Mouse (Mus musculus): ENCODE results near the gene Zbtb38. TPM values are rescaled to one million over a fixed set of nuclear protein-coding genes. Genes with fewer than 3 reads are reported as not detected.
A peak's percentile ranks its signal among the peaks of the same experiment; 100 is the strongest.

The Zbtb38 gene
- total and polyA plus RNA-seq, 3 experiments = 9.0 to 43.5 (median 42.3) TPM

GRCm38 (mm10) chr9:96675763-96676640, 76.6 kb downstream of the Zbtb38 start:
- Histone ChIP-seq H3K36me3 (ENCODE audit: control insufficient read depth, insufficient read depth, low read length) (no peaks in the 10 kb centered on the region), H3K9ac (ENCODE audit: low read depth, low read length) (no peak overlapping the region), H3K4me1 (ENCODE audit: control insufficient read depth, insufficient read depth, low read length) (no peaks in the 10 kb centered on the region; the same call in 1 of the 2 replicates), H3K27me3 (ENCODE audit: control insufficient read depth, insufficient read depth, low read length) (no peaks in the 10 kb centered on the region), H3K4me3 (no peak overlapping the region), H3K27ac (no peak overlapping the region), H3K79me2 (replicated peaks; ENCODE audit: control insufficient read depth, insufficient read depth, low read length) (no peaks in the 10 kb centered on the region)
- 88% methylated on average over 8 of the region's 8 CpGs for WGBS
- DNase-seq = no peak
- intact Hi-C loops (cut with DNase I) = no loop called here
- TF ChIP-seq EP300 (IDR thresholded peaks at IDR 0.05; ENCODE audit: insufficient read depth, low read depth, low read length) (no peak), POLR2A (IDR thresholded peaks at IDR 0.05; ENCODE audit: insufficient read depth, low read depth, low read length) (no peak), CTCF (IDR thresholded peaks at IDR 0.05) (no peak)

GRCm38 (mm10) chr9:96675071-96675762, 77.4 kb downstream of the Zbtb38 start:
- TF ChIP-seq CTCF (IDR thresholded peaks at IDR 0.05) = peak; percentile 88
- TF ChIP-seq POLR2A (IDR thresholded peaks at IDR 0.05; ENCODE audit: insufficient read depth, low read depth, low read length) = no peak
- peak; percentile 76; the same call in 1 of the 2 replicates for TF ChIP-seq EP300 (IDR thresholded peaks at IDR 0.05; ENCODE audit: insufficient read depth, low read depth, low read length)
- Histone ChIP-seq H3K27ac (no peak overlapping the region), H3K79me2 (replicated peaks; ENCODE audit: control insufficient read depth, insufficient read depth, low read length) (no peaks in the 10 kb centered on the region), H3K27me3 (ENCODE audit: control insufficient read depth, insufficient read depth, low read length) (no peaks in the 10 kb centered on the region), H3K4me1 (ENCODE audit: control insufficient read depth, insufficient read depth, low read length) (no peaks in the 10 kb centered on the region; the same call in 1 of the 2 replicates), H3K9ac (ENCODE audit: low read depth, low read length) (no peak overlapping the region), H3K36me3 (ENCODE audit: control insufficient read depth, insufficient read depth, low read length) (no peaks in the 10 kb centered on the region), H3K4me3 (no peak overlapping the region)
- peak in 1 of 2 experiments; percentile 55 for DNase-seq
- 25% methylated on average over 5 of the region's 5 CpGs for WGBS
- intact Hi-C loops (cut with DNase I) = no loop called here

DNA sequence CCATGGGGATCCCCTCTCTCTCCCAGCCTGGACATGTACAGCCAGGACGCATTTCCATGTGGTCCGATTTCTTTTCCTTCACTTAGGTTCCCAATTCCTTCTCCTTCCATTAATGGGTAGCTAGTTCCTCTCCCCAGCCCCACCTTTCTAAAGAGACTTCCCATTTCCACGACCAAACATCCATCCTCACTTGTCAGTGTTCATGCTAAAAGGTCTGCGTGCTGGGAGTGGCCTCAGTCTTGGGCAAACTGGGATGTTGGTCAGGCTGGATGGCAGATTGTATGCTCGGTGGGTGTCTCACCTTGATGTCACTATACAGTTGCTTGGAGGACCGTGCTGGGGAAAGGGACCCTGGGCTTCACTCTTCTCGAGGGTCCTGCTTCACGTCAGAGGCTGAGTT, 78.3 kb downstream of the Zbtb38 start:
- no peak overlapping the region for H3K4me3 ChIP-seq
- 85% methylated on average over 8 of the region's 8 CpGs for WGBS
- no peak overlapping the region for H3K9ac ChIP-seq (ENCODE audit: low read depth, low read length)
- H3K36me3 ChIP-seq (ENCODE audit: control insufficient read depth, insufficient read depth, low read length) = no peaks in the 10 kb centered on the region
- no peak overlapping the region for H3K27ac ChIP-seq
- DNase-seq = no peak
- TF ChIP-seq CTCF (IDR thresholded peaks at IDR 0.05) (no peak), EP300 (IDR thresholded peaks at IDR 0.05; ENCODE audit: insufficient read depth, low read depth, low read length) (no peak), POLR2A (IDR thresholded peaks at IDR 0.05; ENCODE audit: insufficient read depth, low read depth, low read length) (no peak)
- intact Hi-C loops (cut with DNase I) = no loop called here
- H3K4me1 ChIP-seq (ENCODE audit: control insufficient read depth, insufficient read depth, low read length) = peaks cover 1% of the 10 kb centered on the region; the same call in 1 of the 2 replicates
- H3K79me2 ChIP-seq (replicated peaks; ENCODE audit: control insufficient read depth, insufficient read depth, low read length) = no peaks in the 10 kb centered on the region
- no peaks in the 10 kb centered on the region for H3K27me3 ChIP-seq (ENCODE audit: control insufficient read depth, insufficient read depth, low read length)

GRCm38 (mm10) chr9:96672466-96672865, 80.2 kb downstream of the Zbtb38 start:
- DNase-seq = no peak
- H3K4me3 ChIP-seq = no peak overlapping the region
- H3K4me1 ChIP-seq (ENCODE audit: control insufficient read depth, insufficient read depth, low read length) = peaks cover 1% of the 10 kb centered on the region; the same call in 1 of the 2 replicates
- H3K79me2 ChIP-seq (replicated peaks; ENCODE audit: control insufficient read depth, insufficient read depth, low read length) = no peaks in the 10 kb centered on the region
- no peaks in the 10 kb centered on the region for H3K36me3 ChIP-seq (ENCODE audit: control insufficient read depth, insufficient read depth, low read length)
- no peak for TF ChIP-seq CTCF (IDR thresholded peaks at IDR 0.05)
- TF ChIP-seq EP300 (IDR thresholded peaks at IDR 0.05; ENCODE audit: insufficient read depth, low read depth, low read length) = no peak
- no peak for TF ChIP-seq POLR2A (IDR thresholded peaks at IDR 0.05; ENCODE audit: insufficient read depth, low read depth, low read length)
- intact Hi-C loops (cut with DNase I) = no loop called here
- H3K9ac ChIP-seq (ENCODE audit: low read depth, low read length) = no peak overlapping the region
- no peaks in the 10 kb centered on the region for H3K27me3 ChIP-seq (ENCODE audit: control insufficient read depth, insufficient read depth, low read length)
- WGBS = 76% methylated on average over 2 of the region's 2 CpGs
- H3K27ac ChIP-seq = no peak overlapping the region

DNA sequence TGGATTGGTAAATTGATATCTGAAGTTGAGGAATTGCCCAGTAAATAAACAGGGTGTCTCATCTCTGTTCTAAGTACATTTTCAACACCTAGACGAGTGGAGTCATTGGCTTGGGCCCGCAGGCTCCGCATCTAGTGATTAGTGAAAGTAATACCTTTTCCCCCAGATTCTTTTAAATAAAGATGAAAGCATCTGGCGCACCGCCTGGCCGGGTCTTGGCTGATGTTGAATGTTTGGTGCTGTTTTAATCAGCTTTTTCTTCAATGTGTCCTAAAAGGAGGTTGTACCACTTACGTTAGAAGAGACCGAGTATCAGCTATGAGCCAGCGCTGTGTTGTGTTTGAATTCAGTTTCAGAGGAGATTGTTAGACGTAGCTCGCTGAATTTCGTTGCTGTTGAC, 81.4 kb downstream of the Zbtb38 start:
- Histone ChIP-seq H3K27ac (no peak overlapping the region), H3K27me3 (ENCODE audit: control insufficient read depth, insufficient read depth, low read length) (no peaks in the 10 kb centered on the region), H3K4me3 (no peak overlapping the region), H3K4me1 (ENCODE audit: control insufficient read depth, insufficient read depth, low read length) (peaks cover 1% of the 10 kb centered on the region; the same call in 1 of the 2 replicates), H3K79me2 (replicated peaks; ENCODE audit: control insufficient read depth, insufficient read depth, low read length) (no peaks in the 10 kb centered on the region), H3K9ac (ENCODE audit: low read depth, low read length) (no peak overlapping the region), H3K36me3 (ENCODE audit: control insufficient read depth, insufficient read depth, low read length) (no peaks in the 10 kb centered on the region)
- 92% methylated on average over 12 of the region's 12 CpGs for whole genome bisulfite sequencing
- DNase-seq = no peak
- TF ChIP-seq POLR2A (IDR thresholded peaks at IDR 0.05; ENCODE audit: insufficient read depth, low read depth, low read length) = no peak
- no peak for TF ChIP-seq EP300 (IDR thresholded peaks at IDR 0.05; ENCODE audit: insufficient read depth, low read depth, low read length)
- TF ChIP-seq CTCF (IDR thresholded peaks at IDR 0.05) = no peak
- intact Hi-C loops (cut with DNase I) = loop anchor here (2.0 kb wide), 1 partner anchor 48 kb away; no protein-coding TSS in a partner anchor

Data from heart, adult 2 months (tissue).